Mouse (Mus musculus) heart, postnatal 0 days (tissue): Measurements from ENCODE around the gene Gabbr2.

ENCODE experiments used
- CTCF ChIP-seq: IDR thresholded peaks from 2 replicates; pipeline ENCODE4 v1.5.1; 2016; ENCODE audit warnings: antibody characterized with exemption, control low read depth, low read depth
- EP300 ChIP-seq: IDR thresholded peaks from 2 replicates; pipeline ENCODE4 v1.6.1; 2016; ENCODE audit warnings: antibody characterized with exemption, low read depth

DNA sequence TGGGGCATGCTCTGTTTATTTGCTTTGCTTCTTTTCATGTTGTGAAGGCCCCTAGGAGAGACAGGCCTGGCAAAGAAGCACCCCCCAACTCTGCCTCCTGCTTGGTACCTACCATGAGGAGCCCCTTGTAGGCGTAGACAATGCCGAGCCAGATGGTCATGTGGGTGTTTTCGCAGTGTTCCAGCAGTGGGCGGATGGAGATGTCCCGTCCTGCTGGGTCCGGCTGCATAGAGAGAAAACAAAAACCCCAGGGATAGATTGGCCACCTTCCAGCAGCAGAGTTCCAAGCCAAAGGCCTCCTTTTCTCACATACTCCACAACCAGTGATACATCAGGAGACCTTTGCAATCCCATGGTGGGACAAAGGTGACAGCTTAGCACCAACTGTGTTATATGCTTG is 307.5 kb downstream of the Gabbr2 start:
- TF ChIP-seq CTCF (no peak), EP300 (no peak)
